Mouse (Mus musculus) CH12.LX (cell line): ENCODE measurements around the gene Samd13. TPM values are rescaled to one million over a fixed set of nuclear protein-coding genes. Genes with fewer than 3 reads are reported as not detected.

ENCODE experiments used
- DNase-seq: peaks from one replicate; pipeline ENCODE4 v3.0.0-alpha.2; 2013; ENCODE audit errors: extremely low read depth
- H3K27ac ChIP-seq: 2 replicates; pipeline ENCODE4 v1.5.1; 2012; ENCODE audit warnings: low read depth, mild to moderate bottlenecking, control low read depth, moderate library complexity; ENCODE audit not compliant: insufficient read depth
- H3K27me3 ChIP-seq: replicated peaks from 2 replicates; pipeline ENCODE3; 2012; ENCODE audit warnings: inconsistent platforms
- H3K36me3 ChIP-seq, 2 experiments: replicated peaks in 1 of 2; 2 replicates each; pipeline versions ENCODE3 to v1.6.1; 2012; ENCODE audit warnings: inconsistent platforms in 1 of 2, low read length in 1 of 2, mild to moderate bottlenecking in 1 of 2, mixed read lengths in 1 of 2, moderate library complexity in 1 of 2; ENCODE audit not compliant: control insufficient read depth in 1 of 2, insufficient read depth in 1 of 2
- H3K4me1 ChIP-seq, 2 experiments: 2 replicates each; pipeline ENCODE4 v1.6.1; 2012; ENCODE audit warnings: inconsistent platforms in 1 of 2, moderate library complexity in 1 of 2; ENCODE audit not compliant: insufficient read depth in 2 of 2, control insufficient read depth in 1 of 2
- H3K4me2 ChIP-seq: 2 replicates; pipeline ENCODE4 v1.6.1; 2012; ENCODE audit warnings: low read depth, mild to moderate bottlenecking, control low read depth; ENCODE audit not compliant: poor library complexity, insufficient read depth, severe bottlenecking
- H3K4me3 ChIP-seq, 3 experiments: fragments of 150-350 bp in 1 of 3; sonication (generic) in 1 of 3; replicated peaks in 1 of 3; 2 replicates each; pipeline versions ENCODE3 to v1.5.1; 2011 to 2012; ENCODE audit warnings: low read depth in 2 of 3, low read length in 2 of 3, mild to moderate bottlenecking in 2 of 3, moderate library complexity in 2 of 3, control low read depth in 1 of 3, improper control_type of control experiment in 1 of 3, inconsistent platforms in 1 of 3, mixed read lengths in 1 of 3; ENCODE audit not compliant: poor library complexity in 1 of 3
- H3K79me2 ChIP-seq: replicated peaks from 2 replicates; pipeline ENCODE4 v1.6.1; 2012; ENCODE audit warnings: mild to moderate bottlenecking, moderate library complexity; ENCODE audit not compliant: control insufficient read depth, poor library complexity, insufficient read depth, severe bottlenecking; ENCODE audit errors: extremely low read depth
- H3K9ac ChIP-seq: 2 replicates; pipeline ENCODE4 v1.6.1; 2012; ENCODE audit warnings: low read depth, mild to moderate bottlenecking, control low read depth, moderate library complexity; ENCODE audit not compliant: insufficient read depth
- H3K9me3 ChIP-seq: replicated peaks from 2 replicates; pipeline ENCODE3; 2012; ENCODE audit warnings: low read length, inconsistent platforms, mixed read lengths
- BHLHE40 ChIP-seq: IDR thresholded peaks from 2 replicates; pipeline ENCODE4 v1.6.1; 2011; ENCODE audit warnings: mild to moderate bottlenecking, low read depth, low read length, improper control_type of control experiment
- CHD1 ChIP-seq: IDR thresholded peaks from 2 replicates; pipeline ENCODE4 v1.6.1; 2012; ENCODE audit warnings: low read depth, low read length, improper control_type of control experiment, inconsistent platforms
- CHD2 ChIP-seq: IDR thresholded peaks from 2 replicates; pipeline ENCODE4 v1.6.1; 2011; ENCODE audit warnings: low read length, improper control_type of control experiment
- CTCF ChIP-seq, 2 experiments: IDR thresholded peaks in 1 of 2; conservative IDR thresholded peaks in 1 of 2; 2 replicates each; pipeline ENCODE4 v1.5.1; 2011 to 2012; ENCODE audit warnings: low read depth in 2 of 2, low read length in 2 of 2, improper control_type of control experiment in 1 of 2, inconsistent platforms in 1 of 2, mild to moderate bottlenecking in 1 of 2, moderate library complexity in 1 of 2
- E2F4 ChIP-seq: IDR thresholded peaks from 2 replicates; pipeline ENCODE4 v1.6.1; 2011; ENCODE audit warnings: low read depth, low read length, improper control_type of control experiment; ENCODE audit not compliant: insufficient replicate concordance
- ELF1 ChIP-seq: IDR thresholded peaks from 2 replicates; pipeline ENCODE4 v1.6.1; 2014; ENCODE audit warnings: low read depth, mild to moderate bottlenecking, inconsistent platforms, low read length, improper control_type of control experiment
- EP300 ChIP-seq: IDR thresholded peaks from 2 replicates; pipeline ENCODE4 v1.6.1; 2011; ENCODE audit warnings: low read length, improper control_type of control experiment
- ETS1 ChIP-seq: conservative IDR thresholded peaks from 2 replicates; pipeline ENCODE4 v1.6.1; 2012; ENCODE audit warnings: low read depth, mild to moderate bottlenecking, inconsistent platforms, low read length, improper control_type of control experiment, moderate library complexity
- GABPA ChIP-seq: IDR thresholded peaks from 2 replicates; pipeline ENCODE4 v1.6.1; 2012; ENCODE audit warnings: low read depth, low read length, improper control_type of control experiment, inconsistent platforms; ENCODE audit not compliant: insufficient replicate concordance
- HCFC1 ChIP-seq: IDR thresholded peaks from 2 replicates; pipeline ENCODE4 v1.6.1; 2012; ENCODE audit warnings: low read depth, mild to moderate bottlenecking, inconsistent platforms, low read length, improper control_type of control experiment
- JUND ChIP-seq: conservative IDR thresholded peaks from 2 replicates; pipeline ENCODE4 v1.6.1; 2011; ENCODE audit warnings: low read depth, low read length, improper control_type of control experiment
- MAX ChIP-seq: IDR thresholded peaks from 2 replicates; pipeline ENCODE4 v1.6.1; 2011; ENCODE audit warnings: low read length, improper control_type of control experiment
- MAZ ChIP-seq: IDR thresholded peaks from 2 replicates; pipeline ENCODE4 v1.6.1; 2012; ENCODE audit warnings: low read depth, mild to moderate bottlenecking, inconsistent platforms, low read length, improper control_type of control experiment, moderate library complexity
- MEF2A ChIP-seq: IDR thresholded peaks from 2 replicates; pipeline ENCODE4 v1.6.1; 2014; ENCODE audit warnings: low read depth, mild to moderate bottlenecking, inconsistent platforms, low read length, improper control_type of control experiment, borderline replicate concordance
- MXI1 ChIP-seq: IDR thresholded peaks from 2 replicates; pipeline ENCODE4 v1.6.1; 2011; ENCODE audit warnings: mild to moderate bottlenecking, low read depth, low read length, improper control_type of control experiment
- MYC ChIP-seq: IDR thresholded peaks from 2 replicates; pipeline ENCODE4 v1.6.1; 2011; ENCODE audit warnings: low read depth, mild to moderate bottlenecking, improper control_type of control experiment, low read length
- NELFE ChIP-seq: IDR thresholded peaks from 2 replicates; pipeline ENCODE4 v1.6.1; 2011; ENCODE audit warnings: low read depth, low read length, improper control_type of control experiment
- NRF1 ChIP-seq: IDR thresholded peaks from 2 replicates; pipeline ENCODE4 v1.6.1; 2014; ENCODE audit warnings: low read depth, mild to moderate bottlenecking, inconsistent platforms, low read length, improper control_type of control experiment, moderate library complexity
- POLR2AphosphoS2 ChIP-seq: IDR thresholded peaks from 2 replicates; pipeline ENCODE4 v1.6.1; 2011; ENCODE audit warnings: low read depth, low read length, improper control_type of control experiment
- RAD21 ChIP-seq: IDR thresholded peaks from 2 replicates; pipeline ENCODE4 v1.6.1; 2011; ENCODE audit warnings: low read depth, mild to moderate bottlenecking, low read length, improper control_type of control experiment, moderate library complexity
- RCOR1 ChIP-seq: conservative IDR thresholded peaks from 2 replicates; pipeline ENCODE4 v1.6.1; 2012; ENCODE audit warnings: low read depth, mild to moderate bottlenecking, inconsistent platforms, low read length, improper control_type of control experiment
- SIN3A ChIP-seq: IDR thresholded peaks from 2 replicates; pipeline ENCODE4 v1.6.1; 2012; ENCODE audit warnings: low read length, improper control_type of control experiment, inconsistent platforms
- SMC3 ChIP-seq: IDR thresholded peaks from 2 replicates; pipeline ENCODE4 v1.6.1; 2011; ENCODE audit warnings: low read depth, low read length, improper control_type of control experiment
- TCF12 ChIP-seq: IDR thresholded peaks from 2 replicates; pipeline ENCODE4 v1.6.1; 2014; ENCODE audit warnings: low read depth, mild to moderate bottlenecking, inconsistent platforms, low read length, improper control_type of control experiment
- USF1 ChIP-seq: IDR thresholded peaks from 2 replicates; pipeline ENCODE4 v1.6.1; 2014; ENCODE audit warnings: low read depth, mild to moderate bottlenecking, inconsistent platforms, low read length, improper control_type of control experiment
- USF2 ChIP-seq: conservative IDR thresholded peaks from 2 replicates; pipeline ENCODE4 v1.6.1; 2011; ENCODE audit warnings: low read depth, low read length, improper control_type of control experiment
- ZKSCAN1 ChIP-seq: IDR thresholded peaks from 2 replicates; pipeline ENCODE4 v1.6.1; 2012; ENCODE audit warnings: low read depth, inconsistent platforms, low read length, improper control_type of control experiment, borderline replicate concordance
- ZMIZ1 ChIP-seq: IDR thresholded peaks from 2 replicates; pipeline ENCODE4 v1.6.1; 2012; ENCODE audit warnings: low read depth, mild to moderate bottlenecking, inconsistent platforms, low read length, improper control_type of control experiment
- ZNF384 ChIP-seq: IDR thresholded peaks from 2 replicates; pipeline ENCODE4 v1.6.1; 2012; ENCODE audit warnings: low read depth, low read length, improper control_type of control experiment, inconsistent platforms
- dilution Hi-C: fragments of 300-500 bp; cut with MboI; formaldehyde crosslinking; loops from 2 replicates; pipeline ENCODE4 v1.14.3; 2020; ENCODE audit warnings: low sequenced_read_pairs; ENCODE audit not compliant: extremely low pct_unique_long_range_greater_than_20kb, extremely low pct_ligation_motif_present
- in situ Hi-C: fragments of 300-500 bp; cut with MboI; formaldehyde crosslinking; loops from 3 replicates; pipeline ENCODE4 v1.14.3; 2019; ENCODE audit warnings: low sequenced_read_pairs, low pct_ligation_motif_present, low pct_unique_long_range_greater_than_20kb, mixed read lengths
- polyA plus RNA-seq: library from polyadenylated mRNA; unstranded; fragments of >175 nt; gene quantifications from 2 replicates; pipeline ENCODE4 v1.2.1, GENCODE M21; 2012; ENCODE audit warnings: low read depth; ENCODE audit not compliant: insufficient read length
- total RNA-seq, 2 experiments: library from RNA; depleted of rRNA; stranded (reverse); fragments of 300-350 nt in 1 of 2; fragments of >200 nt in 1 of 2; gene quantifications; 2 replicates each; pipeline ENCODE4 v1.2.3; 2012 to 2014

Samd13 gene
- total and polyA plus RNA-seq, 3 experiments: not detected

GRCm38 (mm10) chr3:146659321-146659720, 26.1 kb downstream of the Samd13 start:
- TF ChIP-seq ZNF384 (no peak), SIN3A (no peak), ZMIZ1 (no peak), TCF12 (no peak), MEF2A (no peak), ZKSCAN1 (no peak), CTCF (conservative IDR thresholded peaks at IDR 0.05 in 1 of 2, IDR thresholded peaks at IDR 0.05 in 1 of 2; ENCODE audit: low read depth in 2 of 2, low read length in 2 of 2) (no peak), JUND (no peak), SMC3 (no peak), CHD1 (no peak), MYC (no peak), RAD21 (no peak), POLR2AphosphoS2 (no peak), RCOR1 (no peak), CHD2 (no peak), ETS1 (no peak), USF2 (no peak), GABPA (no peak), MXI1 (no peak), MAX (no peak)
- no peak for DNase-seq
- in situ Hi-C loops (no loop called here), dilution Hi-C loops (no loop called here)
- Histone ChIP-seq H3K36me3 (no peaks in the 10 kb centered on the region), H3K4me3 (no peak overlapping the region), H3K27ac (no peak overlapping the region), H3K9me3 (no peaks in the 10 kb centered on the region), H3K9ac (no peak overlapping the region), H3K79me2 (no peaks in the 10 kb centered on the region), H3K27me3 (no peaks in the 10 kb centered on the region), H3K4me2 (no peak overlapping the region), H3K4me1 (peaks cover 7 to 26% of the 10 kb centered on the region in 2 experiments)

- in situ Hi-C loops: no loop called here
- Histone ChIP-seq H3K36me3 (no peaks in the 10 kb centered on the region), H3K27me3 (no peaks in the 10 kb centered on the region), H3K9me3 (no peaks in the 10 kb centered on the region), H3K4me3 (no peak overlapping the region), H3K4me2 (no peak overlapping the region), H3K9ac (no peak overlapping the region), H3K79me2 (no peaks in the 10 kb centered on the region), H3K4me1 (peaks cover 11 to 31% of the 10 kb centered on the region in 2 experiments), H3K27ac (no peak overlapping the region)
- TF ChIP-seq SIN3A (no peak), HCFC1 (no peak), RAD21 (no peak), NRF1 (no peak), NELFE (no peak), JUND (no peak), MEF2A (no peak), TCF12 (no peak), ZNF384 (no peak), SMC3 (no peak), ELF1 (no peak), EP300 (no peak), ETS1 (no peak), ZKSCAN1 (no peak), E2F4 (no peak), MYC (no peak), MAZ (no peak), RCOR1 (no peak), USF1 (no peak), BHLHE40 (no peak)
- DNase-seq: no peak
- dilution Hi-C loops: no loop called here
Measured at GRCm38 (mm10) chr3:146658061-146658639, 27.2 kb downstream of the Samd13 start.
